Mouse (Mus musculus) erythroblast, embryonic 14.5 days (primary cell): Measurements from ENCODE around the gene Homez.

Source experiments
- GATA1 ChIP-seq: IDR thresholded peaks from 2 replicates; pipeline ENCODE4 v1.6.1; 2012; ENCODE audit warnings: low read length, inconsistent platforms, mixed read lengths
- TAL1 ChIP-seq: IDR thresholded peaks from 3 replicates; pipeline ENCODE4 v1.6.1; 2012; ENCODE audit warnings: low read length, inconsistent platforms, mixed read lengths

- TF ChIP-seq TAL1 (no peak), GATA1 (no peak)
Observed at GRCm38 (mm10) chr14:54822301-54822700, 48.5 kb downstream of the Homez start.
